Mouse (Mus musculus) spleen, adult 18-20 months (tissue): ENCODE data around the gene Gpr35.

ENCODE experiments used
- DNase-seq, 2 experiments: peaks; one replicate each; pipeline ENCODE4 v3.0.0; 2022; ENCODE audit warnings: mixed read lengths in 2 of 2

Gpr35 gene

DNA sequence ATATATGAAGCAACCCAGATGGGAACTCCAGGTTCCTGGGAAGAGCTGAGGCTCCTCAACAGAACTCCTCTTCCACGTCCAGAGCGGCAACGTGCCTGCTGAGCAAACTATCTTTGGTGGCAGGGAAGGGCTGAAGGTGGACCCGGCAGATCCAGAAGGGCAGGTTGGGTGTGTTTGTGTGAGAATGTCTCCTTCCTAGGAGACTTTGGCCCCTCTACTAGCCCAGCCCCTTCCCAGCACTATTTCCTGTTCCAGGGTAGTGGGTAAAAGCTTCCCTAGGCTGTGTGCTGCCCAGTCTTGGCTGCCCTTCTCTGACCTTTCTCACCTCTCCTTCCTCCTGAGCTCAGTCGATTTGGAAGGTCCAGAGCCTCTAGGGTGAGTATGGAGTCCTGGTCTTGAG lies at the start of gene Gpr35:
Gpr35 (plus strand) TSS at position 259 of the 400 bp plus-strand sequence.
- DNase-seq: no peak

DNA sequence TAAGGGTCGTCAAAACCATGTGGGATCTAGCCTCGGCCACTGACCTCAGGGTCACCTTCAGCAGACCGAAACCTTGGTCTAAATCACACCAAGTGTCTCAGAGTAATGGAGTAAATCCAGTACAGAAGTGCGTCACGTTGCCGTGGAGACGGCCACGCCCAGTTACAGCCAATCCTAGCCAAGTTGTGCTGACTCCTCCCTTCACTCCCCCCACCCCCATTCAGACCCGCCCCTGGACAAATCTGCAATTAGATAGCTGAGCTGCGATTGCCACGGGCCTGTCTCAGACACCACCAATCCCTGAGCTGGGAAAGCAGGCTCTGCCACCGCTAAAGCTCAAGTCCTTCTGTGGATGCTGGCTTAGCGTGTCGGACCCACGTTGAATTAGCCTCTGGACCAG lies 47.9 kb upstream of the Gpr35 start, which contains the start of gene Ankmy1:
Ankmy1 (minus strand) TSS at position 121 of the 400 bp plus-strand sequence.
- DNase-seq: no peak

DNA sequence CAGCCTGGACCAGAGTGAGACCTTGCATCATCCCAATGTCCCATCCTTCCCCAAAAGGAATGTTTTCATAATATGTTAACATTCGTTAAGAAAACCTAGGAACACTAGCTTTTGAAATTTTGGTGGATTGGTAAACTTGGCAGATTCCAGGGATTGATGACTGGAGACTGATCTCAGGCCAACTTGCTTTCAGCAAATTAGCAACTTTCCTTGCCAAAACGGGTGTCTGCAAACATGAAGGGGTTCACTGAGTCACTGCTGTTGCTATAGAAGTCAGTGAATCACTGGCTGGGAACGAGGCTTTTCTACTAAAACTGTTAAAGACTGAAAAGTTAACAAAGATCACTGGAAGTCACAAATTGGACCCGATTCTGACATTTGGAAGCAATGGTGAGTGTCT lies 47.0 kb upstream of the Gpr35 start:
- DNase-seq: no peak

DNA sequence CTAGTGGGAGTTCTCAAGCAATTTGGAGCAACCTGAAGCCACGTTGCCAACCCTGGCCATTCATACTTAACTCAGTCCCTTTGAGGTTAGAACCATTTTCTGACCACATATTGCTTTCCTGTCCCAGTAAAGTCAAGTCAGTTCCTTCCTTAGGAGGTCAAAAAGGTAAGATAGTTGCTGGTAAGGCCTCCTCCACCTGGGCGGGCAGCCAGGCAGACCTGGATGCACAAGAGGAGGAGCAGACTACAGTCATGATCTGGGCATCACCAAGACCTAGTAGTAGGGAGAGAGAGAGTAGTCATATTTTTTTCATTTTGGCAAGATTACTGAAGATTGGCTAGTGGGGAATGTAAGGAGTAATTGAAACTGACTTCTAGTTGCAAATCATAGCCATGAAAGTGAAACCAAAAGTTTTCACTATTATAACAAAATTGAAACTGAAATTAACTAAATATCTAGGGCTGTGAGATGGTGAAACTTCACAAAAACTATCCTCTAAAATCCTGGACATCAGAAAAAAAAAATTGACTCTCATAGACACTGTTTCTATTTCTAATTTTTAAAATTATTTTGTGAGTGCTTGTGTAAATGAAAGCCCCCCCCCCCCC lies 44.9 kb upstream of the Gpr35 start:
- no peak for DNase-seq

- peak; percentile 76 to 80 for DNase-seq
Measured at GRCm38 (mm10) chr1:92906779-92907631, 43.7 kb upstream of the Gpr35 start, which contains the start of gene Dusp28. Dusp28 (plus strand) TSS chr1:92906981.

- no peak for DNase-seq
Measured at GRCm38 (mm10) chr1:92907632-92908360, 42.9 kb upstream of the Gpr35 start.

GRCm38 (mm10) chr1:92908664-92909063 lies 42.0 kb upstream of the Gpr35 start:
- DNase-seq: no peak

- DNase-seq: peak in 1 of 2 experiments; percentile 33
Measured at GRCm38 (mm10) chr1:92909068-92909467, 41.6 kb upstream of the Gpr35 start.

DNA sequence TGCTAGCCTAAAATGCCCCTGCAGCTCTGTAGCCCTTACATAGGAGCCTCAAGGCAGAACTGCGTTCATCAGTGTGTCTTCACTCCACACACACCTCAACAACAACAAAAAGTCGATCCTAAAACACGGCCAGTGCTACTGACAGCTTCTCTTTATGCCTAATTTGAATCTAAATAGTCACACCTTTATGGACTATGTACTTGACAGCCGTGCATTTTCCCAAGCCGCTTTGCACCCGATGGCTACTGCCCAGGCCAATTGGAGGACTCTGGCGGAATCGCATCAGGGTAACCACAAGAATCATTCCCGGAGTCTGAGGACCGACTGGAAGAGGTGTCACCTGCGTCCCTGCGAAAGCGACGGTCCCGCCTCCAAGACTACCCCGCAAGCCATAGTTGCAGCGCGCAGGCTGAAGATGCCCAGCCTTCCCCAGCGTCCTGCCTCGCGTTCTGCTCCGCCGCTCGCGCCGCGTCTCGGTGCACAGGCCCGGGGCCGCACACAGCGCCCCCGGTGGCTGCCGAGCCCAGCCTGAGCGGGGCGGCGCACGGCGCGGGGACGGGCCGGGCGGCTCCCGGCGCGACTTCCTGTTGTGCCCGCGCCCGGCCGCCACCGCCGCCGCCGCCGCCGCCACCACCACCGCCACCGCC lies 40.3 kb upstream of the Gpr35 start, which contains the start of gene Rnpepl1:
Rnpepl1 (plus strand) TSS at position 545 of the 647 bp plus-strand sequence.
- DNase-seq: peak; percentile 71 to 82

DNA sequence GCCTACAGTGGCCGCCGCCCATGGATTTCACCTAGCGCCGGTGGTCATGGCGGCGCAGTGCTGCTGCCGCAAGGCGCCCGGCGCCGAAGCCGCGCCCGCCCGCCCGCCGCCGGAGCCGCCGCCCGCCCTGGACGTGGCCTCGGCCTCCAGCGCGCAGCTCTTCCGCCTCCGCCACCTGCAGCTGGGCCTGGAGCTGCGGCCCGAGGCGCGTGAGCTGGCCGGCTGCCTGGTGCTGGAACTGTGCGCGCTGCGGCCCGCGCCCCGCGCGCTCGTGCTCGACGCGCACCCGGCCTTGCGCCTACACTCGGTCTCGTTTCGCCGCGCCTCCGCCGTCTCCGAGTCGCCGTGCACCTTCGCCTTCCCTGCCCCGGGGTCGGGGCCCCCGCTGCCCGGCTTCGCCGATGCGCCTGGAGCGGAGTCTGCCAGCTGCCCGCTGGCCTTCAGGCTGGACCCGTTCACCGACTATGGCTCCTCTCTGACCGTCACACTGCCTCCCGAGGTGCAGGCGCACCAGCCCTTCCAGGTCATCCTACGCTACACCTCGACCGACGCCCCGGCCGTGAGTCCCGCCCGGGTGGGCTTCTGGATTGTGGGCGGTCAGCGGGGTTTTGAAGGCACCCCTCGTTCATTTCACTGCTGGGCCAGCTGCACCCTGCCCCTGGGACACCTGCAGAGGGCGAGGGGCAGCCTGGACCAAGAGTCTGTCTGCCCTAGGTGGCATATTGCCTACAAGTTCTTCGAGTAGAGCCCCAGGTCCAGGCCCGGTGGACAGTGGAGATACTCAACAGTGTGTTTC lies 39.5 kb upstream of the Gpr35 start:
- DNase-seq: peak; percentile 38 to 58

GRCm38 (mm10) chr1:92911721-92912138 lies 38.9 kb upstream of the Gpr35 start:
- DNase-seq: no peak

DNA sequence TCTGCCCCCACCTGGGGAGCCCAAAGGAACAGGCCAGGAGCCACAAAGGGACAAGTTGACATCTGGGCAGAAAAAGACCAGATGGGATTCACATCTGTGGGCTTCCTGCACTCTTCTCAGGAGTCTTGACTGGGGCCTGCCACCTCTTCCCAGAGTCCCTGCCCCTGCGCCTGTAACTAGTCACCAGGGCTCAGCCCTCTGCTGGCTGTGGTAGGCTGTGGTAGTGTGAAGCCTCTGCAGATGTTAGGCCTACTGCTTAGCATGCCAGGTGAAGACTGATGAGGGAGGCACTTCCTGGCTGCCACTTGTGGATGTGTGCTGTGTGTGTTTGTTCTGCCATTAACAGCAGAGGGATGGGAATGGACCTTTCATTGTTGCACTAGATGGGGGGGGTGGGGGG lies 38.4 kb upstream of the Gpr35 start:
- no peak for DNase-seq

- DNase-seq: no peak
Measured at GRCm38 (mm10) chr1:92914239-92914638, 36.4 kb upstream of the Gpr35 start.

GRCm38 (mm10) chr1:92914993-92915392 lies 35.7 kb upstream of the Gpr35 start:
- no peak for DNase-seq

- no peak for DNase-seq
Measured at GRCm38 (mm10) chr1:92916725-92917124, 33.9 kb upstream of the Gpr35 start.

DNA sequence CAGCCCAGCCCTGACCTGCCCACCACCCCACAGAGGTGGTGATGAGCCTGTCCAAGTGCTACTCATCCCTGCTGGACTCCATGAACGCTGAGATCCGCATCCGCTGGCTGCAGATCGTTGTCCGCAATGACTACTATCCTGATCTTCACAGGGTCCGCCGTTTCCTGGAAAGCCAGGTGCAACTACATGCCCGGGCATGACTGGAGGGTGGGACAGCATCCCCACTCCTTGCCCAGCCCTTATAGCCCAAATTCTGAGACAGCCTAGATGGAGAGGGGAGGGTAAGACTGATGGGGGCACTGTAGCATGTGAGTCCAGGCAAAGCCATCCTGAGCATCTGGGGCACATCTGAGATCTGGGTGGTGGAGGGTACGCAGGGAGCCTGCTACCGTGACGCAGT lies 31.5 kb upstream of the Gpr35 start:
- no peak for DNase-seq

DNA sequence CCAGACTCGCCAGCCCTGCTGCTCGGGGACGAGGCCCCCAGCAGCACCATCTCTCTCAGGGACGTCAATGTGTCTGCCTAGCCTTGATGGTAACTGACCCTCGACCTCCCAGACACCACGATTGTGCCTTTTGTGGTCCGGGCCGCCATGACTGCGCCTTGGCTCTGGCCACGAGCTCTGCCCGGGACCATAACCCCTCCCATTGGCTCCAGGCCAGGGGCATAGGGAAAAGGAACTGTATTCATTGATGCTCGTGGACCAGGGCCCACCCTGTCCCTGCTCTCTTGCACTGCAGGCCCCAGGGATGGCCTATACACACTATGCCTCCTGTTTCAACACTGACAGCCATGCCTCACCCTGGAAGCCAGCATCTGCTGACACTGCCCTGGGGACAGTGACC lies 30.9 kb upstream of the Gpr35 start:
- DNase-seq: no peak

- no peak for DNase-seq
Measured at GRCm38 (mm10) chr1:92920474-92921200, 30.0 kb upstream of the Gpr35 start.

- no peak for DNase-seq
Measured at GRCm38 (mm10) chr1:92921496-92921895, 29.2 kb upstream of the Gpr35 start.

GRCm38 (mm10) chr1:92930171-92930706 lies 20.4 kb upstream of the Gpr35 start:
- DNase-seq: no peak

DNA sequence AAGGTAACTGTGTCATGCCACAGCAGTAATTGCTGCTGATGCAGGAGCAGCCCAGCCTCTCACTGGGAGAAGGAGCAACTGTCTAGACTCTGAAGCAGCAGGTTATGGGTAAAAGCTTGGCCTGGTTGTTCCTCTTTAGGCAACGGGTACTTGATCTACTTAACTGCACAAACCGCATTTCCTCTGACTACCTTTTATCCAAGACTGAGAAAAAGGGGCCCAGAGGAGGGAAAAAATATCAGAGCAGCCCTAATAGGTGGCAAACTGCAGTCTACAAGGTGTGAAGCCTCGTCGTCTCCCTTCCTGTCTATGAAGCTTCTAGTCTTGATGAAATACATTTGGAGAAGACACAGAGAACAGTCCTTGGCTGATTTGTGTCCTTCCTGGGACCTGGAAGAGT lies 17.1 kb upstream of the Gpr35 start:
- DNase-seq: peak in 1 of 2 experiments; percentile 1
